Mouse (Mus musculus): ENCODE results near the gene Cdk17.

DNA sequence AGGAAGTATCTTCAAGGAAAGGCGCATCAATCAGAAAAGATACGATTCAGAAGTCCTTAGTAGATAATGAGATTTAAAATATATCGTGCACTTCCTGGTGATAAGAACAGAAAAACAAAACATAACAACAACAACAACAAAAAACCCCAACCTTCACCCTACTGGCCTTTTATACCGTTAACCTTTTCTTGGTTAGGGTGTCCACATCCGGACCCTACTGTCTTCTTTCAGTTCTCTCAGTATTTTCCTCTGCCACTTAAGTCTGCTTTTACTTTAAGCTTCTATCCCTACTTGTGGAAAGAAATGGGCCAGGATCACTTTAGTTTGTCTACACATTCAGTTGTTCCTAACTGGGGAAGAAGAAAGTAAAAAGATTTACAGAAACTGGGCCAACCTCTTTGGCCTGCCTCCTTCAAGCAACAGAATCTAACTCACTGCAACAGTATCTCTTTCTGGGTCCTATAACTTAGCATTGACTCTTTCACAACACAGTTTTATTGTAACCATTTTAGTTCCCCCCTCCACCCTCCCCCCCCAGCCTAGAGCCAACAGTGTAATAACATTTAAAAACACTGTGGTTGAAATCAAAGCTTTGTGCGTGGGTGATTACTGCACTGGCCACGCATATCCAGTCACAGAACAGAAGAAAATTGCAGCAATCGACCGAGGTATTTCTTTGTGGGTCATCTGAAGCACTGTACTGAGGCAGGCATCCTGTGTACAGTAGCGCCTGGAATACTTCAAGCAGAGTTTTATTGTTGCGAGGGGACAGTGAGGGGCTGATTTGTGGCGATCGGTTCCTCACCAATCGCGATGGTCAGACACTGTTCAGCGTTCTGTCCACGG is 801 bp upstream of the Cdk17 start:
- TF ChIP-seq POLR2A (IDR thresholded peaks at IDR 0.05; ENCODE audit: low read depth, low read length) (no peak), CTCF (IDR thresholded peaks at IDR 0.05; ENCODE audit: extremely low read depth, insufficient read length, insufficient replicate concordance, low read depth, low read length) (no peak)

Measured in small intestine, adult 2 months (tissue).